Mouse (Mus musculus): ENCODE data around the gene Trim43c.
"Not testable (repeated sequence)": the region's sequence is repeated elsewhere in the genome, so short reads cannot be mapped to it uniquely, and the experiment has no call there.

Gene Trim43c

GRCm38 (mm10) chr9:88838864-88839263 is at the start of gene Trim43c:
Gene Trim43c, plus strand, starts transcription at chr9:88839164.
- DNase-seq (ENCODE audit: low spot score) = not testable (repeated sequence)

- DNase-seq (ENCODE audit: low spot score) = not testable (repeated sequence)
Measured at GRCm38 (mm10) chr9:88853072-88853471, 14.1 kb downstream of the Trim43c start.

GRCm38 (mm10) chr9:88858566-88859492 is 19.9 kb downstream of the Trim43c start:
- DNase-seq (ENCODE audit: low spot score) = peak; percentile 63

Data from urinary bladder, postnatal 25 days (tissue).